Mouse (Mus musculus): ENCODE results near the gene D930048N14Rik.

D930048N14Rik gene

GRCm38 (mm10) chr11:51702831-51703230 is 52.1 kb downstream of the D930048N14Rik start:
- no peak for DNase-seq (ENCODE audit: low read depth, low spot score)

GRCm38 (mm10) chr11:51703379-51703998 is 52.7 kb downstream of the D930048N14Rik start:
- DNase-seq (ENCODE audit: low read depth, low spot score): peak; percentile 13

- DNase-seq (ENCODE audit: low read depth, low spot score): no peak
Measured at GRCm38 (mm10) chr11:51706451-51706850, 55.7 kb downstream of the D930048N14Rik start.

- DNase-seq (ENCODE audit: low read depth, low spot score): no peak
Measured at GRCm38 (mm10) chr11:51707080-51707479, 56.3 kb downstream of the D930048N14Rik start.
